Mouse (Mus musculus): Measurements from ENCODE around the gene Nme4.
"Not testable (repeated sequence)": the region's sequence is repeated elsewhere in the genome, so short reads cannot be mapped to it uniquely, and the experiment has no call there.

The Nme4 gene

DNA sequence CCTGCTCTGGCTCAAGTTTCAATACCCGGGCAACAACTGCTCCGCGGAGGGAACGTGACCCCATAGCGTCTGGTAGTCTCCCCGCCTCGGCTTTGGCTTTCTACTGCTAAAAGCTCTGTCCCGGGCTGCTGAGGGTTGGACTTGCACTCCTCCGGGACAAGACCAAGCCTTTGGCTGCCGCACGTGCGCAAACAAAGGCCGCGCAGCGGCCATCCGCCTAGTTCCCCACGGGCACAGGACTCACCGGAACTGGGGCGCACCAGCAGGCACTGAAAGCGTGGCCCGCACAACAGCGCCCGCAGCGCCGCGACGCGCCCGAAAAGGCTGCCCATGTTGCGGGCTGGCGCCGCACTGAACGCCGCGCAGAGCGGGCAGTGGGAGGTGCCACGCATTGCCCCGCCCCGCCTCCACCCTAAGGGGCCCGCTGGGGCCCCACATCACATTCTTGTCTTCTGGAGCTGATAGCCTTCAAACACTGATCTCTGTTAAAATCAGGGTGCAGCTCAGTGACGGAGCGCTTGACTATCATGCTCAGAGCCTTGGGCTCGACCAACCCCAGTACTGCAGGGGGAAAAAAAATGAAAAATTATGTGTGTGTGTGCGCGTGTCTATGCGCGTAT, at the start of gene Nme4:
Nme4 (minus strand) TSS at position 482 of the 620 bp plus-strand sequence.
- DNase-seq (ENCODE audit: low read depth, low spot score) = peak; percentile 52

DNA sequence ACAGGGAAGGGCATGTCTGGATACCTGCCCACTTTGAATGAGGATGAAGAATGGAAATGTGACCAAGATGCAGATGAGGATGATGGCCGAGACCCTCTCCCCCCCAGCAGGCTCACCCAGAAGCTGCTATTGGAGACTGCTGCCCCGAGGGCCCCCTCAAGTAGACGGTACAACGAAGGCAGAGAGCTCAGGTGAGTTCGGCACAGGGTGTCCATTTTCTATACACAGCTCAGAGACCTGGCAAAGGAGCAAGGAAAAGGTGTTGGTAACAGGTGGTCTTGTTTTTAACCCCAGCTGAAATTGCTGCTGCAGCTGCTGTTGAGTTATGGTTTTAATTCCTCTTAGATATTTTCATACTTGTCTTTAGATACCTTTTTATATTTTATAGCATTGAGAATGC, 48.0 kb upstream of the Nme4 start:
- DNase-seq (ENCODE audit: low read depth, low spot score) = no peak

DNA sequence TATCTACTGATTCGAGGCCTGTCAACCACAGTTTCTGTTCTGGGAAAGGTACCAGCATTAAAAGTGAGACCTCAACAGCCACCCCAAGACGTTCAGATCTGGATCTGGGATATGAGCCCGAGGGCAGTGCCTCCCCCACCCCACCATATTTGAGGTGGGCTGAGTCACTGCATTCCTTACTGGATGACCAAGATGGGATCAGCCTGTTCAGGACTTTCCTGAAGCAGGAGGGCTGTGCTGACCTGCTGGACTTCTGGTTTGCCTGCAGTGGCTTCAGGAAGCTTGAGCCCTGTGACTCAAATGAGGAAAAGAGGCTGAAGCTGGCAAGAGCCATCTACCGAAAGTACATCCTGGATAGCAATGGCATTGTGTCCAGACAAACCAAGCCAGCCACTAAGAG, 47.4 kb upstream of the Nme4 start:
- no peak for DNase-seq (ENCODE audit: low read depth, low spot score)

DNA sequence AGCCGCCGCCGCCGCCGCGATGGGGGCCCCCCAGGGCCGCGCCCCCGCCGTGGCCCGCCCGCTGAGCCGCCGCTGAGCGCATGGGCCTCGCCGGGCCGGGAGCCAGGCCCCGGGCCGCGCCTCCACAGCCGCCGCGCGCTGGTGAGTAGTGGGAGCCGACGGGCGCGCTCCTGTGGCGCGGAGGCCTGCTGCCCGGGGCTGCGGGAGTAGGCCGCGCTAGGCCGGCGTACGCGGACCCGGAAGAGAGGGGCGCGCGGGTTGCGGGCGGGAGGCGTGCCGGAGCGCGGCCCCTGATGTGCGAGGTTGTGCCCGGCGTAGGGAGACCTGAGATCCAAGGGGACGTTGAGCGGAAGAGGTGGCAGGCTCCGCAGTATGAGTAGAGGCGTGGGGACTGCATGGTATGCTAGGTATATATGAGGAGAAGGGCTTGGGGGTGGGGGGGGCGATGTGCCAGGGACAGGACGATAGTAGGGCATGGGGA, 43.5 kb upstream of the Nme4 start:
- peak; percentile 16 for DNase-seq (ENCODE audit: low read depth, low spot score)

DNA sequence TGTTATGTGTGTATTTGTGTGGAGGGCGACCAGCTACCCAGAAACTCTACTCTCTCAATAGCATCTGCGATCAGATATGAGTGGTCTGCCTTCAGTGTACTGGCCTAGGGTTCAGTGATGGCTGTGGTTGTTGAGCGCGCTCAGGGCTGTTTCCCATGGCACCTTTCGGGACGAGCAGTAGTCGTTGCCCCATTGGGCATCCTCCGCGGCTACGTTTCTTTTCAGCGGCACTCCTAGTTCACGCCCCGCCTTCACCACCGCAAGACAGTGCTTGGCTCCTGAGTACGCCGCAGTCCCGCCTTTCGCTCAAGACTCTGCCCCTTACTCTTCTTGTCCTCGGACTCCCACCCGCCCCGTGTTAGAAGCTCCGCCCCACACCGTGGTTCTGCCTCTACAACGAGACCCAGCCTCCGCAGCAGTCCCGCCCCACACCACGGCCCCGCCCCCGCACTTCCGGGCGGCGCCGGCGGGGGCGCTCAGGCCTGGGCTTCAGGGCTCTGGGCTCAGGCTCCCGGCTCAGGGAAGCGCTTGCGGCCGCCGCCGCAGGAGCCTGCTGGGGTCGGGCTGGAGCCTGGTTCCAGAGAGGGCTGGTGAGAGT, 42.9 kb upstream of the Nme4 start, which contains the start of gene Axin1:
Axin1 (plus strand) TSS at position 450 of the 598 bp plus-strand sequence.
- peak; percentile 97 for DNase-seq (ENCODE audit: low read depth, low spot score)

DNA sequence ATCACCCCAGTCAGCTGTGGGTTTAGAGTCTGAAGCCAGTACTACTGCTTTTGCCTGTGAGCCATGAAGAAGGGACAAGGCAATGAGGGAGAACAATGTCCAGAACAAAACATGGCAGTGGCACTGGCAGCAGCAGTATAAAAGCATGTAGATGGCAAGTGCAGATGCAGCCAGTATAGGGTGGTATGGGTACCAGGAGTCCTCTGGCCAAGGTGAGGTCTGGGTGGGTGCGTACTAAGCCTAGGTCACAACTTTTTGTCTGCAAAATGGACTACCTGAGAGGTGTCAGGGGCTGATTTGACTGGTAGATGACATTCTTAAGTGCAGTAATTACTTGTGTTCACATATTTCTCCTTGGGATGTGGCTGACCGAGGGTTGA, 42.3 kb upstream of the Nme4 start:
- DNase-seq (ENCODE audit: low read depth, low spot score) = no peak

DNA sequence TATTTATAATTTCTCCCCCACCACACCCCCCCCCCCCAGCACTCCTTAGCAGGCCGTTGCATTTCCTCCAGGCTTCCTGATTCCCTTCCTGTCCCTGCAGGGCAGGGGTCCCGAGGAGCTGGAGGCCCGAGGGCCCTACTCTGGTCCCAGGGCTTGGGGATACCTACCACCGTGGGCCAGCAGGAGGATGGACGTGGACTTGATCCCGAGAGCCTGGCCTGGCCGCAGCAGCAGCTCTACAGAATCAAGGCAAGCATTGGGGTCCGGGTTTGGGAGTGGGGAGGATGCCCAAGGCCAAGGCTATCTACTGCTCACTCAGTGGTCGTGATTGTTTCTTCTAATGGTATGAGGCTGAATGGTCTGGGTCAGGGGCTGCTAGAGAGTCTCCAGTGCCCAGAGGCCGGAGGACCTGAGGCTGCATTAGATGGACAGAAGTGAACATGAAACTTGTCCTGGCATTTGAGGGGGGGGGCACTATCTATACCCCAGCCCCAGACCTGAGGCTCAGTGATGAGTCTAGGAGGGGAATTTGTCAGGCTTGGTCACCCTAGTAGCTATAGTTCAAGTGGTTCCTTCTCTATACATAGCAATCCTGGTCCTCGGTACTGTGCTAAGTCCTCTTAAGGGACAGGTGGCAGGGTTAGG, 41.8 kb upstream of the Nme4 start:
- DNase-seq (ENCODE audit: low read depth, low spot score) = no peak

DNA sequence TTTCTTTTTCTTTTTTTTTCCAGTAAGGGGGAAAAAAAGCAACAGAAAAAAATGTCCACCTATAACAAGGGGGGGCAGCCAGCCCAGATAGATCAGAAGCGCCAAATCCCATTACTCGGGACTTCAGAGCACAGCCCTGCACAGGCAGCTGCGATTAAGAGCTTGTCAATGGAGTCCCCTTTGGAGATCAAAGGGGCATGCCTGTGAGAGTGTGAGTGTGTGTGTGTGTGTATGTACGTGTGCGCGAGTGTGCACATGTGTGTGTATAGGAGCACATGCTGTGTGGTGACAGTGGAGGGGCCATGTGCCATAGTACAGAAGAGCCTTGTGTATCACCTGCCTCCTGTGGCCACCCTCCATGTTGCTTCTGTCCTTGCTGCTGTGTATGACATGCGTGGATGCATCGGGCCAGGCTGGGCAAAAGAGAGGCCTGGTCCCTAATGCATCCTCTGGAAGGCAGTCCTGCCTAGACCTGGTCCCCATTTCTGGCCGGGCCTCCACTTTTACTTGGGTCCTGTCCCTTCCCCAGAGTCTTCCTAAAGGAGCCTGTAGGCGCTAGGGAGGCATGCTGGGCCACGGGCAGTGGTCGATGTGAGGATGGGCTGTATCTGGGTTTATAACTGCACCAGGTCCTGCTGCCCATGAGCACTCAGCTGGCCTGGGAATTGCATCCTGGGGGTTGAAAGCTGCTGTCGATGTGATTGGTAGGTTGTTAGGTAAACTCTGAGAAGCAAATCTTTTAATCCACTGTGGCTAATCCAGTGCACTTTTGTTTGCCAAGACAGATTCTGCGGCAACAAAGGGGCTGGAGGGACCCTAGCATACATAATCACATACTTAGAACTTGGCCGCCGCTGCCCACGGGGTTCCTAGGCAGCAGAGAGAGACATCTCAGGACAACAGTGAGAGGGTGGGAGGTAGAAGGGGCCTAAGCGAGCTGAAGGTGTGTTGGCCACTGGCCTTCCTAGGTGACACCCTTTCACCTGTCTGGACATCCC, 36.8 kb upstream of the Nme4 start:
- DNase-seq (ENCODE audit: low read depth, low spot score) = no peak

DNA sequence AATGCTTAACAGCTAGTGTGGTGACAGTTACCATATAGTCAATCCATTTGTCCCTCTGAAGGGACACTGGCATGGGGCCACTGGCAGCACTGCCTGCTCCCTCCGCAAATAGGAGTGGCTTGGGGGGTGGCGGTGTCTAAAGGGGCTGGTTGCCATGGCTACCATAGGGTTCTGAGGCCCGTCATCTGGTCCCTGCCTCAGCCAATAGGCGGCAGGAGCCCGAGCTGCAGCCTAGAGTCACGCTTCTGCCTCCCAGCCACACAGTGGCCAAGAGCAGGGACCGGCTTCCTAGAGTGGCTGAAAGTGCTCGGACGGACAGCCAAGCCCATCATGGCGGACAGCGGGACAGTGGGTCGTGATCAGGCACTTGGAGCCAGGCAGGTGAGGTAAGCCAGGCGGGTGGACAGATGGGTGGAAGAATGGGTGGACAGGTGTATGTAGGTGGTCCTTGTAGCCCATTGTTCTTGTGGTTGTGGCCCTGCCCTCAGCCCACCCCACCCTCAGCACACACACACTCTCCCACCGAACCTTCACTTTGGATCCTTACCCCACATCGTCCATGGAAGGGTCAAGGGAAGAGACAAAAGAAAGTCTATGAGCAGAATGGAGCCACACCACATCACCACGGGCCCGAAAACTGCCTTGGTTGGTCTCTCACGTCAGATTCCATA, 35.8 kb upstream of the Nme4 start:
- DNase-seq (ENCODE audit: low read depth, low spot score) = no peak

DNA sequence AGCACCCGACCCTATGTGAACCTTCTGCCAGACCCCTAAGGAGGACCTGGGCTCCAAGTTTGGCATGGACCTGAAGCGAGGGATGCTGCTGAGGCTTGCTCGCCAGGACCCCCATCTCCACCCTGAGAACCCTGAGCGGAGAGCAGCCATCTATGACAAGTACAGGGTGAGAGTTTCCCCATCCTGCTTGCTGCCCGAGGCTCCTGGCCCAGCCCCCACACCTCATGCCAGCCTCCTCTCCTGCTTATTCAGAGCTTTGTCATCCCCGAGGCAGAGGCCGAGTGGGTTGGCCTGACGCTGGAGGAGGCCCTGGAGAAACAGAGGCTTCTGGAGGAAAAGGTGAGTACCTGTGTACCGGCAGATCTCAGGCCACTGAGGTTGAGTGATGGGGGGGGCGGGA, 29.8 kb upstream of the Nme4 start:
- no peak for DNase-seq (ENCODE audit: low read depth, low spot score)

DNA sequence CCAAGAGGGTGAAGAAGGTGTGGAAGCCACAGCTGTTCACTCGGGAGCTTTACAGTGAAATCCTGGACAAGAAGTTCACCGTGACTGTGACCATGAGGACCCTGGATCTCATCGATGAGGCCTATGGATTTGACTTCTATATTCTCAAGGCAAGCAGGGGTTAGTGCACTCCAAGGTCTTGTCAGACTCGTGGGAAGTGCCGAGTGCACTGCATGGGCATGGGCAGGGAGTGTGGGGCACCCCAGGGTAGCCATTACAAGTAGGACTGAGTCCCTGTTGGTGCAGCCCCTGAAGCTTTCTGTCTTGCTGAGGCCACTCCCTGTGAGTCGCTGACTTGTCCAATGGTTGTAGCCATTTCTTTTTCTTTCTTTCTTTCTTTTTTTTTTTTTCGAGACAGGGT, 29.2 kb upstream of the Nme4 start:
- DNase-seq (ENCODE audit: low read depth, low spot score) = no peak

DNA sequence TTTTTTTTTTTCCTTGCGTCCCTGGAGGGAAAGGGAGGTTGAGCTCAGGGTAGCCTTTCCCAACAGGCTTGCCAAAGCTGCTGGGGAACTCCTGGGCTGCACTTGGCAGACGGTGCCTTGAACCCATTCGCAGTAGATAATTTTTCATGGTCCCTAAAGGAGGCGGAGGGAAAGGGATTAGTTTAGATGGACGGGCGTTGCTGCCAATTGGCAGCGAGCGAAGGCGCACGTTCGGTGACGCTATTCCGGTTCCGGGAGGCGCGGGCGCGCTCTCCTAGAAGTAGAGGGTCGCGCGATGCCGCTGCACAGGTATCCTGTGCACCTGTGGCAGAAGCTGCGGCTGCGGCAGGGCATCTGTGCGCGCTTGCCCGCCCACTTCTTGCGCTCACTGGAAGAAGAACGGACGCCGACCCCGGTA, 27.9 kb upstream of the Nme4 start, which contains the start of gene Mrpl28:
Mrpl28 (plus strand) TSS at position 234 of the 418 bp plus-strand sequence.
- DNase-seq (ENCODE audit: low read depth, low spot score) = peak; percentile 99

DNA sequence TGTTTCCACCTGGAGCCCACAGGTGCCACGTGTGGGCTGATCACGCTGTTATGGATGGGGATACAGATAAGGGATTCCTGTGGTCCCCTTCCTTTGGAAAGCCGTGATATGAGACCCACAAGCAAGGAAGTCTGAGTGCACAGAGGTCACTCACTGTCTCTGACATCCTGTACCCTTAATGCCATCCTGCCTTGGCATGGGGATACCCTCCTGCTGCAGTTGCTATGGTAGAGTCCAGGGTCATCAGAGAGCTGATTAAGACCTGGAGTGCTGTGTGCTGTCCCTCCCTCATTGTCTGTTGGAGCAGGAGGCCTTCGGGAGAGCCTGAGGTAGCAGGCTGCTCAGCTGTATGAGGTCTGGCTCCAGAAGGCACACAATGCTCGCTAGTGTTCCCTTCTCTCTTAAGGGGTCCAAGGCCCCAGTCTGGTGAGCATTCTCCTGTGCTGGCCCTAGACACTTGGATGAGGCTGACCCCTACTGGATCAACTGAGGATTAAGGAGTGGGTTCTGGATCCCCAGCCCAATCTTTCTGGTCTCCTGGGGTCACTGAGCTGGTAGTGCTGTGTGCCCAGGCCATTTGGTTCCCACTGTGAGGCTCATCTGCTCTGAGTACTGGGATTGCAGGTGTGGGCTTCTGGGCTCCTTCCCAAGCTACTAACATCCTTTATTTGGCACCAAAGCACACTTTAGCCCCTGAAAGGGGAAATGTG, 27.2 kb upstream of the Nme4 start:
- no peak for DNase-seq (ENCODE audit: low read depth, low spot score)

DNA sequence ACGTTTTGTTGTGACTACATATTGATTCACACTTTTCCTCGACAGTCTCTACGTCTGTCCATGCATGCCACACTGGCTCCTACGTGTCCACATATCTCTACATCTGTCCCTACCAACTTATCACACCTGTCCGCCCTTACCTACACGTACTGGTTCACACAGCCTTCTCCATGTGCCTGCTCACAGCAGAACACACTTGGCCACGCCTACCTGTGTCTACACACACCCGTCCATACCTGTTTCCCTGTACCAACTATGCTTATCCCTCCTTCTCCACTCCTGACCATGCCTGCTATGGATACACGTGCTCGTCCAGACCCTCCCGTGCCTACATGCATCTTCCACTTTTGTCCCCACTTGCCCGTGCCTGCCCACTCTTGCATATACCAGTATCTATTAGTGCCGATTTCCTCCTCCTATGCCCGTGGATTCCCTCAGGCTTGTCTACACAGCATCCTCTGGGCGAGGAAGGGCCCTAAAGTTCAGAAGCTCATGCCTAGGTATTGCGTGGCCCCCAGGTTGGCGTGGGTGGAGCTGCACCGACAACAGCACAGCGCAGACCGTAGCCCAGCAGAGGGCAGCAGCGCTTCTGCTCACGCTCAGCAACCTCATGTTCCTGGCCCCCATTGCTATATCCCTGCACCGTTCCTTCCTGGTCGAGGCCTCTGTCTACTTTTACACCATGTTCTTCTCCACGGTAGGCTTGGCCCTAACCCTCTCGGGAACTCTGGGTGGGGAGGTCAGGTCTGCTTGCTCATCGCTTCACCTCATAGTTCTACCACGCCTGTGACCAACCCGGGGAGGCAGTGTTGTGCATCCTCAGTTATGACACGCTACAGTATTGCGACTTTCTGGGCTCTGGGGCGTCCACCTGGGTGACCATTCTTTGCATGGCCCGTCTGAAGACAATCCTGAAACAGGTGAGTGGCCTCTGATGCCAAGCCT, 24.6 kb upstream of the Nme4 start:
- DNase-seq (ENCODE audit: low read depth, low spot score) = peak; percentile 64

DNA sequence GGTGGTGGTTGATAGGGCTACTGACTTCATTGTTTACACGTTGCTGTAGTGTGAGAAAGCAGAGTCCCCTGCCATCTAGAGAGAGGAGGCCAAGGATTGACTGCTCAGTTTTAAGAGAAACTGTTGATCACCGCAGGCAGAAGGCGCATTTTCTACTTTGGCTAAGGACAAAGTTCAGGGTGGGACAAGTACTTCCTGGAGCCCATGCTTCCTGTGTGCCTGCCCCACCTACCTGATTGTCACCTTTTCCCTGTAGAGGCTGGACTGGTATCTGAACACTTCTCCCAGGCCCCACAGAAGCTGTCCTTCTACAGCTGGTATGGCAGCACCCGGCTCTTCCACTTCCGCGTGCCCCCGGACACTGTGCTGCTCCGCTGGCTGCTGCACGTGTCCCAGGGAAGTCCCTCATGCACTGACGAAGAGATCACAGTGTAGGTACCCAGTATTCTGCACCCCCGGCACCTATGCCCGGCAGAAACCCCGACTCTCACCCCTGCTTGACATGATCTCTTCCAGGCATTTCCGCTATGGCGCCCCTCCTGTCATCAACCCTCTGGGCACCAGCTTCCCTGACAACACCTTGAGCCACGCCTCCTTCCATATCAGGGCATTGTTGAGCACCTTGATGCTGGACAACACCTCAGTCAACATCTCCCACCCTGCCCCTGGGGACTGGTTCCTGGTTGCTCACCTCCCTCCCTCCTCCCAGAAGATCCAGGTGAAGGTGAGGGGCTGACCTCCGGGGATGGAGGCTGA, 21.3 kb upstream of the Nme4 start:
- DNase-seq (ENCODE audit: low read depth, low spot score) = no peak

DNA sequence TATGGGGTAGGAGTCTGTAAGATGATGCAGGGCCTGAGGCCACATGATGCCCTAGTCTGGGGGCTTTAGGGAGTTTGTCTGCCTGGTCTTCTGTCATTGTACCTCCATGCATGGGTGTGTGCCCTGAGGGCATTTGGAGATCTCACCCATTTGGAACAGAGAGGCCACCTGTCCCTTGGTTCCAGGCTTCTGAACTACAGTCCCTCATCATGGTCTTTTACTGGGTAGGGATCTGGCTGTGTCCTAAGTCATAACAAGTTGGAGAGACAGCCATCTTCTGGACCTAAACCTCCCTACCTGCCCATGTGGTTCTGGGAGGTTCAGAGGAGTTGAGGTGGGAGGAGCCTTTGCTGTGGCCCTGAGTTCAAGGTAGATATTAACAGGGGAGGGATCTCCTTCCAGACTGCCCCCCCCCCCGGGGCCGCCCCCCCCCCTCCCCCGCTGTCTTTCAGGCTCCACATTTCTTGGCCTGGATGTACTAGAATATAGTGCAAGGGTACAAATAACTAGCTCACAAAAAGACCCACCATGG, 20.6 kb upstream of the Nme4 start:
- no peak for DNase-seq (ENCODE audit: low read depth, low spot score)

DNA sequence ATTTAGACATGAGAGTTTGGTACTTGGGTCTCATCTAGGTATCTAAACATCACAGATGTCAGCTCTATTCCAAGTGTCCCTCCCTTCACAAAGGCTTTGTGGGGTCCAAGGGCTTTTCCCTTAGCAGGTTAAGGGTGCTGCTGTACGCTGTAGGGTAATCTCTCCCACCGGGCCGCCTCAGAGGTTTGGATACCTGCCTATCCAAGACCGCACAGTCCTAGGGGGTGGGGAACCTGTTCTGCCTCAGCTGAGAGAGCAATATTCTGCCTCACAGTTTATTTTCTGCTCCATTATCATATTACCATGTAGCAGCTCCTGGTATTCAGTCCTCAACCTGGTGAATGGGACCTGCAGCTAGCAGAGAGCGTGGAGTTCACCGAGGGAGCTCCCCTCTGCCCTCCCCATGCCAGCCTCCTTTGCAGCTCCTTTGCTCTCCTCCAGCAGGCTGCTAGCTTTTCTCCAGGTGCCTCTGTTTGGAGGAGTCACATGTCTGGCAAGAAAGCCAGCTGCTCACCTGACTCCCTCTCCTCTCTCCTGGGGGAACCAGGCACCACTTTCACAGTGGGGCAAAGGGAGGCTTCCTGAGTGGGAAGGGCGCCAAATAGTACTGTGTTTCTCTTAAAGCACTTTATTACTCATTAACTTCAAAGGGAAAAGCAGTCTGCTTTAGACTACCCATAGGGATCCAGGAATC, 19.9 kb upstream of the Nme4 start:
- DNase-seq (ENCODE audit: low read depth, low spot score) = no peak

DNA sequence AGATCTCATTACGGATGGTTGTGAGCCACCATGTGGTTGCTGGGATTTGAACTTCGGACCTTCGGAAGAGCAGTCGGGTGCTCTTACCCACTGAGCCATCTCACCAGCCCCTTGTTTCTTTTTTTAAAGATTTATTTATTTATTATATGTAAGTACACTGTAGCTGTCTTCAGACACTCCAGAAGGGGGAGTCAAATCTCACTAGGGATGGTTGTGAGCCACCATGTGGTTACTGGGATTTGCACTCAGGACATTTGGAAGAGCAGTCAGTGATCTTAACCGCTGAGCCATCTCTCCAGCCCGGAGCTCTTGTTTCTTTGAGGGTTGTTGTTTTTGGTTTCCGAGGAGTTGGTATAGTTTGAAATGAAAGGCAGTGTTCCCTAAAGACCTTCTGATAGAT, 19.1 kb upstream of the Nme4 start:
- not testable (repeated sequence) for DNase-seq (ENCODE audit: low read depth, low spot score)
